Mouse (Mus musculus) G1E-ER4 (cell line): ENCODE measurements around the gene Olfr399. TPM values are rescaled to one million over a fixed set of nuclear protein-coding genes. Genes with fewer than 3 reads are reported as not detected.

Experiments used
- GATA1 ChIP-seq: IDR thresholded peaks from one replicate; pipeline ENCODE4 v1.8.0; 2012; ENCODE audit warnings: low read length, inconsistent platforms
- polyA plus RNA-seq: library from polyadenylated mRNA; stranded (reverse); fragments of >175 nt; gene quantifications from 2 replicates; pipeline ENCODE4 v1.2.3, GENCODE M21; 2012

Olfr399 gene
- not detected in 2 replicates for polyA plus RNA-seq

DNA sequence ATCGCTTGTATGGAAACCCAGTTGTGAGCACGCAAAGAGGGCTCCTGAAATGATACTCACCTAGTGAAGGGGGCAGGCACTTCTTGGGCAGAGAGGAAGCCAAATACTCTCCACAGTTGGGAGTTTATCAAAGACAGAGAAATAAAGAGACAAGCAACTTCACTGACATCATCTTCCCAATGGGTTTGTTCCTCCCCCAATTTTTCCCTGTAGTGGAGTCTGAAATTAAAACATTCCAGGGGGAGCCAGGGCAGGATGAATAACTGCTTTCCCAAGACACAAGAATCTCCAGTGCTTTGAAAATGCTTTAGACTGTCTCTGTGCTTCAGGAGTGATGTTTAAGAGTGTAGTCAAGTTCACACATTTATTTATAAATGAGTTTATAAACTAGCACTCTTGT lies at the start of gene Olfr399, which contains the start of gene Olfr139:
TSS of gene Olfr399 (minus strand) at position 165 of the 400 bp plus-strand sequence.
TSS of gene Olfr139 (minus strand) at position 101 of the 400 bp plus-strand sequence.
- TF ChIP-seq GATA1: no peak

DNA sequence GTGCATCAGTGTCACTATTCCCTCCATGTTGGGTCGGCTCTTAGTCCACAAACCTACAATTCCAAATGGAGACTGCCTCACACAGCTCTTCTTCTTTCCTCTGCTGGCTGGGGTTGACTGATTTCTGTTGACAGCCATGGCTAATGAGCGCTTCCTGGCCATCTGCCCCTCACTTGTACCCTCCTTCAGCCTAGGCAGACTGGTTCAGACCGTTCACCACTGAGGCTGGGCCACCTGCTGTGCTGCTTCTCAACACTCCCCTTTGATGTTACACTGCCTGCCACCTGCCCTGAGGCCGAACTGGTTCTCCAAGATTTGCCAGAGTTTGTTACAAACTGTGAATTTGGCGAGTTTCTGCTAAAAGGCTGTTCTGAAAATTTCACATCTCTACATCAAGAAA lies 48.7 kb upstream of the Olfr399 start:
- no peak for TF ChIP-seq GATA1

DNA sequence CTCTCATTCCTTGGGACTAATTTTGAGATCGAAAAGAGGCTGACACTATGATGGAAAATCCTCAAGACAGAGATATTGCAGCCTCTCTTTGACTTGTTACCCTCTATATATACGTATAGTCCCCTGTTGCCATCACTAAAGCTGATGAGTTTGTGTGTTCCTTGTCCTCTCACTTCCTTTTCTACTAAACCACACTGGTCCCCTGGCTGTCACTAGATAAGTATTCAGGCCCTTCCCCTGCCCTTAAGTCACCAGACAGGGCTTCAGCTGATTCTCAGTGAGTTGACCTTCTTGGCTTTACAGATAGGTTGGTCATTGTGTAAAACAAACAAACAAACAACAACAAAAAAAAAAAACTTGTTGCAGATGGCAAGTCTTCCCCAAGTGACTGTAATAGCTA lies 45.1 kb upstream of the Olfr399 start:
- TF ChIP-seq GATA1: no peak

DNA sequence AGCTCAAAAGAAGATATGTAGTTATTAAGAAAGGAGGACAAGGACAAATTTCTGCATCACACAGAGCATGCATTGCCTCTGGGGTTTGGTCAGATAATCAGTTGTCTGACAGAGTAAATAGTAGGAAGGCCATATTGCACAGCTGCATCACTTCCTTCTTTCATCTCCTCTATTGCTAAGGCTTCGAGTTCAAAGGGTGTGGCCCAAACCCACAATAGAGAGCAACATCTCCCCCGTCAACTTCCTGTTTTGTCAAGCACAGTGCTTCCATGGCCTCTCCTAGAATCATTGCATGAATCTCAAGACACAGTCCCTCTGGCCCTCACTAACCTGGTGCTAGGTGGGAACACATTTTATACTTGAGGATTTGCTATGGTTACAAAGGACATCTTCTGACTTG lies 44.3 kb upstream of the Olfr399 start:
- TF ChIP-seq GATA1: no peak

DNA sequence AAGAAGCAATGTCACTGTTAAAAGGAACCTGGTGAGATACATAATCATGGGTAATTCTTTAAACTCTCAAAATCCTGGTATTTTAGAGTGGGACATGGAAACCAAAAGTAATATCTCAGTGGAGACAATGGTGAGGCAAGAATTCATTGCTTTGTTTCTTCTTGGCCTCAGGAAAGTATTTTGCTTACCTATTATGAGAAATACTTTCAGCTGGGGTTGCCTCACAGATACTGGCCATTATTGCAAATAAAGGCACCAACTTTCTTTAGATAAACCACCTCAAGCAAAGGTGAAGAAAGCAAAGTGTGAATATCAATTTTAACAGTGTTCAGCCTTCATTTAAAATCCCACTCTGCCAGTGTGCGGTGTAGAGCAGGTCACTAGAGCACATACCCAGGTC lies 13.2 kb upstream of the Olfr399 start, which contains the start of gene Zfp616:
TSS of gene Zfp616 (plus strand) at position 301 of the 400 bp plus-strand sequence.
- no peak for TF ChIP-seq GATA1

DNA sequence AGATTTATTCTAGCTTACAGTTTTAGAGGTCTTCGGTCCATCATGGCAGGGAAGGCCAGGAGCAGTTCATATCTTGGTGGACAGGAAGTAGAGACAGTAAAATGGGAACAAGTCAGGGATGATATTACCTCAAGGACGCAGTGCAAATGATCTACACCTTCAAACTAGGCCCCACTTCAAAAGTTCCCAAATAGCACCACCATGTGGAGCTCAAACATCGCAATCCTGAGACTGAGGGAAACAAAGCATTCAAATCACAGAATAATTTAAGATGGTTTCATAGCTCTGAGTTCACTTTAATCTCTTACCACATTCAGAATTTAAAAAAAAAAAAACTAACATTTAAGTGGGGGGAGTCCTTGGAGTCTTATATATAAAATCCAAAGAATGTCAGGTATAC lies 5.1 kb downstream of the Olfr399 start:
- TF ChIP-seq GATA1: no peak

Other genes starting within 250 kb of the Olfr399 start
- gene Olfr392, start 239.6 kb downstream of the Olfr399 start, polyA plus RNA-seq: not detected in 2 replicates
- not detected in 2 replicates for gene Olfr393, start 205.2 kb downstream of the Olfr399 start, polyA plus RNA-seq
- gene Olfr394, start 165.8 kb downstream of the Olfr399 start, polyA plus RNA-seq: not detected in 2 replicates
- not detected in 2 replicates for gene Olfr395, start 147.3 kb downstream of the Olfr399 start, polyA plus RNA-seq
- not detected in 2 replicates for gene Olfr23, start 119.9 kb downstream of the Olfr399 start, polyA plus RNA-seq
- gene Olfr397, start 95.8 kb downstream of the Olfr399 start, polyA plus RNA-seq: not detected in 2 replicates
- not detected in 2 replicates for gene Olfr398, start 66.2 kb downstream of the Olfr399 start, polyA plus RNA-seq
- not detected in 2 replicates for gene Olfr139, start 64 bp downstream of the Olfr399 start, polyA plus RNA-seq
- gene Zfp616, start 13.3 kb upstream of the Olfr399 start, polyA plus RNA-seq: not detected in 2 replicates
- gene Olfr401, start 57.1 kb upstream of the Olfr399 start, polyA plus RNA-seq: not detected in 2 replicates
- gene Olfr402, start 96.9 kb upstream of the Olfr399 start, polyA plus RNA-seq: not detected in 2 replicates
- not detected in 2 replicates for gene Olfr403, start 129.6 kb upstream of the Olfr399 start, polyA plus RNA-seq
- not detected in 2 replicates for gene Olfr43, start 154.8 kb upstream of the Olfr399 start, polyA plus RNA-seq
- not detected in 2 replicates for gene Olfr406, start 203.2 kb upstream of the Olfr399 start, polyA plus RNA-seq
- not detected in 2 replicates for gene Olfr59, start 227.1 kb upstream of the Olfr399 start, polyA plus RNA-seq